Mouse (Mus musculus): ENCODE data around the gene Prf1. TPM values are rescaled to one million over a fixed set of nuclear protein-coding genes. Genes with fewer than 3 reads are reported as not detected.

Prf1 gene
- polyA plus RNA-seq, 1 experiment from 2014 or later, result not detected

DNA sequence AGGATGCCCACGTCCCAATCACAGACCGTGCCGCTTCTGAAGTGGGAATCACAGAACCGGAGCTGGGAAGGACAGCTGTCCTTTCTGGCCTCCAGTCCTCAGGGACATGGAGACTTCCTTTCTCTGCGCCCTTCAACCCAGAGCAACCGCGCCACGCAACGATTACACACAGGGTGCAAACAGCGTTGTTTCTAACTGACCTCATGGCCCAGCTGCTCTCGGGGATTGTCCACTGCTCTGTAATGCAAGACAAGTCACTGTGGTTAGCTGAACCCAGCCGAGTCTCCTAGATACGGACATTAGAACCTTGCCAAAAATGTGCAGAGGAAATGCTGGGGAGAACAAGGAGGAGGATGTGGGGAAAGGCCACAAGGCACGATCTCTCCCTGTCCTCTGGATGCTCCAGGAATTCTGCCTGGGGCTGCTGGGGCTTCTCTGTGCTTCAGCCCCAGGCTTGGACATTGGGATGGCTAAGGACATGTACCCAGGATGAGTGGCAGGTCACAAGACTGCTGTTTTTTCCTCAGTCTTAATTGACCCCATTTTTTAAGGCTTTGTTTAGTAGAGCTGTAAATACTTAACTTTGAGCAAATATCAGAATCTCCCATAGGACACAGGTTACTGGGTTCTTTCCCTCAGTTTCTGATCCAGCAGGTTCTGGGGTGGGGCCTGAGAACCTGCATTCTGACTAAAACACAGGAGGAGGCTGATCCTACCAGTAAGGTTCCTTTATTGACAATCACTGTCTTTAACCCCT is 19.5 kb upstream of the Prf1 start:
- Histone ChIP-seq H3K27ac (ENCODE audit: low read length) (0 out of 2 replicates have a peak overlapping the region, but pooled peaks have one; percentile 27), H3K27me3 (ENCODE audit: control insufficient read depth, insufficient read depth, low read length) (no peaks in the 10 kb centered on the region), H3K4me3 (replicated peaks; ENCODE audit: low read length) (no peak overlapping the region), H3K4me2 (ENCODE audit: low read depth, low read length) (no peak overlapping the region), H3K36me3 (ENCODE audit: control insufficient read depth, insufficient read depth, low read length) (no peaks in the 10 kb centered on the region), H3K9me3 (replicated peaks; ENCODE audit: control insufficient read depth, low read length) (no peaks in the 10 kb centered on the region), H3K9ac (ENCODE audit: low read length) (peak overlapping the region; percentile 44; the same call in 1 of the 2 replicates), H3K4me1 (ENCODE audit: control insufficient read depth, insufficient read depth, low read length) (peaks cover 5% of the 10 kb centered on the region; the same call in 1 of the 2 replicates)
- WGBS, result 50% methylated on average over 14 of the region's 14 CpGs
- no peak for ATAC-seq (ENCODE audit: insufficient read depth, low FRiP score)

GRCm38 (mm10) chr10:61281115-61281514 is 16.5 kb upstream of the Prf1 start:
- Histone ChIP-seq H3K9me3 (replicated peaks; ENCODE audit: control insufficient read depth, low read length) (no peaks in the 10 kb centered on the region), H3K4me2 (ENCODE audit: low read depth, low read length) (no peak overlapping the region), H3K27ac (ENCODE audit: low read length) (no peak overlapping the region), H3K9ac (ENCODE audit: low read length) (no peak overlapping the region), H3K27me3 (ENCODE audit: control insufficient read depth, insufficient read depth, low read length) (no peaks in the 10 kb centered on the region), H3K4me1 (ENCODE audit: control insufficient read depth, insufficient read depth, low read length) (peaks cover 16% of the 10 kb centered on the region), H3K36me3 (ENCODE audit: control insufficient read depth, insufficient read depth, low read length) (no peaks in the 10 kb centered on the region), H3K4me3 (replicated peaks; ENCODE audit: low read length) (no peak overlapping the region)
- WGBS, result 68% methylated on average over 5 of the region's 5 CpGs
- no peak for ATAC-seq (ENCODE audit: insufficient read depth, low FRiP score)

GRCm38 (mm10) chr10:61284309-61284708 is 13.3 kb upstream of the Prf1 start:
- Histone ChIP-seq H3K27ac (ENCODE audit: low read length) (no peak overlapping the region), H3K36me3 (ENCODE audit: control insufficient read depth, insufficient read depth, low read length) (no peaks in the 10 kb centered on the region), H3K4me1 (ENCODE audit: control insufficient read depth, insufficient read depth, low read length) (peaks cover 19% of the 10 kb centered on the region), H3K4me3 (replicated peaks; ENCODE audit: low read length) (no peak overlapping the region), H3K27me3 (ENCODE audit: control insufficient read depth, insufficient read depth, low read length) (no peaks in the 10 kb centered on the region), H3K4me2 (ENCODE audit: low read depth, low read length) (no peak overlapping the region), H3K9me3 (replicated peaks; ENCODE audit: control insufficient read depth, low read length) (no peaks in the 10 kb centered on the region), H3K9ac (ENCODE audit: low read length) (no peak overlapping the region)
- no peak for ATAC-seq (ENCODE audit: insufficient read depth, low FRiP score)
- WGBS, result 82% methylated on average over 4 of the region's 4 CpGs

GRCm38 (mm10) chr10:61285271-61285670 is 12.4 kb upstream of the Prf1 start:
- ATAC-seq (ENCODE audit: insufficient read depth, low FRiP score), result peak; percentile 62; the same call in 1 of the 2 replicates
- WGBS, result 62% methylated on average over 11 of the region's 11 CpGs
- no peaks in the 10 kb centered on the region for H3K36me3 ChIP-seq (ENCODE audit: control insufficient read depth, insufficient read depth, low read length)

GRCm38 (mm10) chr10:61286246-61286645 is 11.4 kb upstream of the Prf1 start:
- H3K4me3 ChIP-seq (replicated peaks; ENCODE audit: low read length), result no peak overlapping the region
- H3K4me1 ChIP-seq (ENCODE audit: control insufficient read depth, insufficient read depth, low read length), result peaks cover 19% of the 10 kb centered on the region
- H3K27ac ChIP-seq (ENCODE audit: low read length), result peak overlapping the region; percentile 42; the same call in 1 of the 2 replicates
- H3K9ac ChIP-seq (ENCODE audit: low read length), result no peak overlapping the region
- peak; percentile 73 for ATAC-seq (ENCODE audit: insufficient read depth, low FRiP score)
- no peaks in the 10 kb centered on the region for H3K36me3 ChIP-seq (ENCODE audit: control insufficient read depth, insufficient read depth, low read length)
- no peaks in the 10 kb centered on the region for H3K9me3 ChIP-seq (replicated peaks; ENCODE audit: control insufficient read depth, low read length)
- H3K4me2 ChIP-seq (ENCODE audit: low read depth, low read length), result no peak overlapping the region
- WGBS, result 51% methylated on average over 7 of the region's 7 CpGs
- no peaks in the 10 kb centered on the region for H3K27me3 ChIP-seq (ENCODE audit: control insufficient read depth, insufficient read depth, low read length)

More at GRCm38 (mm10) chr10:61285271-61285670, 12.4 kb upstream of the Prf1 start:
- Histone ChIP-seq H3K9ac (ENCODE audit: low read length) (no peak overlapping the region), H3K4me2 (ENCODE audit: low read depth, low read length) (no peak overlapping the region), H3K27me3 (ENCODE audit: control insufficient read depth, insufficient read depth, low read length) (no peaks in the 10 kb centered on the region), H3K4me1 (ENCODE audit: control insufficient read depth, insufficient read depth, low read length) (peaks cover 19% of the 10 kb centered on the region), H3K27ac (ENCODE audit: low read length) (peak overlapping the region; percentile 41; the same call in 1 of the 2 replicates), H3K9me3 (replicated peaks; ENCODE audit: control insufficient read depth, low read length) (no peaks in the 10 kb centered on the region), H3K4me3 (replicated peaks; ENCODE audit: low read length) (no peak overlapping the region)

GRCm38 (mm10) chr10:61290016-61290415 is 7.6 kb upstream of the Prf1 start:
- Histone ChIP-seq H3K4me1 (ENCODE audit: control insufficient read depth, insufficient read depth, low read length) (peaks cover 17% of the 10 kb centered on the region), H3K4me2 (ENCODE audit: low read depth, low read length) (no peak overlapping the region), H3K27me3 (ENCODE audit: control insufficient read depth, insufficient read depth, low read length) (no peaks in the 10 kb centered on the region), H3K9ac (ENCODE audit: low read length) (no peak overlapping the region), H3K9me3 (replicated peaks; ENCODE audit: control insufficient read depth, low read length) (no peaks in the 10 kb centered on the region), H3K27ac (ENCODE audit: low read length) (no peak overlapping the region), H3K36me3 (ENCODE audit: control insufficient read depth, insufficient read depth, low read length) (no peaks in the 10 kb centered on the region), H3K4me3 (replicated peaks; ENCODE audit: low read length) (no peak overlapping the region)
- ATAC-seq (ENCODE audit: insufficient read depth, low FRiP score), result no peak
- whole genome bisulfite sequencing, result 60% methylated on average over 2 of the region's 2 CpGs

GRCm38 (mm10) chr10:61290479-61290878 is 7.2 kb upstream of the Prf1 start:
- Histone ChIP-seq H3K4me1 (ENCODE audit: control insufficient read depth, insufficient read depth, low read length) (peaks cover 15% of the 10 kb centered on the region), H3K9ac (ENCODE audit: low read length) (no peak overlapping the region), H3K4me3 (replicated peaks; ENCODE audit: low read length) (no peak overlapping the region), H3K9me3 (replicated peaks; ENCODE audit: control insufficient read depth, low read length) (0 out of 2 replicates have a peak, but pooled peaks cover 2% of the 10 kb centered on the region), H3K27ac (ENCODE audit: low read length) (no peak overlapping the region), H3K4me2 (ENCODE audit: low read depth, low read length) (no peak overlapping the region), H3K27me3 (ENCODE audit: control insufficient read depth, insufficient read depth, low read length) (no peaks in the 10 kb centered on the region), H3K36me3 (ENCODE audit: control insufficient read depth, insufficient read depth, low read length) (no peaks in the 10 kb centered on the region)
- no peak for ATAC-seq (ENCODE audit: insufficient read depth, low FRiP score)
- WGBS, result 64% methylated on average over 2 of the region's 2 CpGs

DNA sequence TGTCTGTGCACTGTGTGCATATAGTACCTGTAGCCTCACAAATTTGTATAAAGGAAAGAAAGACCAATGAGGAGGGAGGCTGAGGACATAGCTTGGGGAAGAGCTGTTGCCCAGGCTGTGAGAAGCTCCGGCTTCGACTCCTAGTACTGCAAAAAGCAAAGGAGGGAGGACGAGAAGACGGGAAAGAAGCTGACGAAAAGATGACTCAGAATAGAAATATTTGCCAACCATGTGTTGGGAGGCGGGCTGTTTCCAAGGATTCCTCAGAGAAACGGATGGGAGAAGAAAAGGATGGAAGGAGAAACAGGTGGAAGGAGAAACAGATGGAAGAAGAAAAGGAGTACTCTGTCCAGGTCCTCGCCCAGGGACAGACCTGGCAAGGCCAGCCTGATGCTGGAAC is 3.4 kb upstream of the Prf1 start:
- ATAC-seq (ENCODE audit: insufficient read depth, low FRiP score), result no peak
- WGBS, result 54% methylated on average over 8 of the region's 8 CpGs
- Histone ChIP-seq H3K36me3 (ENCODE audit: control insufficient read depth, insufficient read depth, low read length) (no peaks in the 10 kb centered on the region), H3K27me3 (ENCODE audit: control insufficient read depth, insufficient read depth, low read length) (no peaks in the 10 kb centered on the region), H3K4me2 (ENCODE audit: low read depth, low read length) (no peak overlapping the region), H3K9ac (ENCODE audit: low read length) (no peak overlapping the region), H3K4me1 (ENCODE audit: control insufficient read depth, insufficient read depth, low read length) (no peaks in the 10 kb centered on the region), H3K4me3 (replicated peaks; ENCODE audit: low read length) (no peak overlapping the region), H3K27ac (ENCODE audit: low read length) (no peak overlapping the region), H3K9me3 (replicated peaks; ENCODE audit: control insufficient read depth, low read length) (0 out of 2 replicates have a peak, but pooled peaks cover 3% of the 10 kb centered on the region)

- Histone ChIP-seq H3K27me3 (ENCODE audit: control insufficient read depth, insufficient read depth, low read length) (no peaks in the 10 kb centered on the region), H3K27ac (ENCODE audit: low read length) (no peak overlapping the region), H3K9ac (ENCODE audit: low read length) (no peak overlapping the region), H3K4me2 (ENCODE audit: low read depth, low read length) (no peak overlapping the region), H3K4me1 (ENCODE audit: control insufficient read depth, insufficient read depth, low read length) (no peaks in the 10 kb centered on the region), H3K9me3 (replicated peaks; ENCODE audit: control insufficient read depth, low read length) (0 out of 2 replicates have a peak, but pooled peaks cover 3% of the 10 kb centered on the region), H3K4me3 (replicated peaks; ENCODE audit: low read length) (no peak overlapping the region), H3K36me3 (ENCODE audit: control insufficient read depth, insufficient read depth, low read length) (no peaks in the 10 kb centered on the region)
- ATAC-seq (ENCODE audit: insufficient read depth, low FRiP score), result no peak
- WGBS, result 74% methylated on average over 8 of the region's 8 CpGs
These were observed 754 bp upstream of the Prf1 start for GRCm38 (mm10) chr10:61296713-61297445.
